Mouse (Mus musculus): ENCODE measurements around the gene Dhx40. TPM values are rescaled to one million over a fixed set of nuclear protein-coding genes. Genes with fewer than 3 reads are reported as not detected.

Gene Dhx40
- total RNA-seq, 2 experiments from 2014 or later, result 21.6 to 24.6 TPM

Other genes starting within 250 kb of the Dhx40 start
- gene Vmp1, start 123.9 kb downstream of the Dhx40 start, total RNA-seq (2021), result 100 to 1,000 TPM; 138 to 155 TPM
- gene Ptrh2, start 123.8 kb downstream of the Dhx40 start, total RNA-seq (2021), result 10 to 100 TPM; 11.3 to 11.6 TPM
- gene Cltc, start 50.2 kb downstream of the Dhx40 start, total RNA-seq (2021), result 100 to 1,000 TPM; 465 to 466 TPM
- 1 to 10 TPM; 7.4 to 8.6 TPM for gene Ypel2, start 186.0 kb upstream of the Dhx40 start, total RNA-seq (2021)

Measured in layer of hippocampus, postnatal 10 days (tissue).